Mouse (Mus musculus): Measurements from ENCODE around the gene Retn.

DNA sequence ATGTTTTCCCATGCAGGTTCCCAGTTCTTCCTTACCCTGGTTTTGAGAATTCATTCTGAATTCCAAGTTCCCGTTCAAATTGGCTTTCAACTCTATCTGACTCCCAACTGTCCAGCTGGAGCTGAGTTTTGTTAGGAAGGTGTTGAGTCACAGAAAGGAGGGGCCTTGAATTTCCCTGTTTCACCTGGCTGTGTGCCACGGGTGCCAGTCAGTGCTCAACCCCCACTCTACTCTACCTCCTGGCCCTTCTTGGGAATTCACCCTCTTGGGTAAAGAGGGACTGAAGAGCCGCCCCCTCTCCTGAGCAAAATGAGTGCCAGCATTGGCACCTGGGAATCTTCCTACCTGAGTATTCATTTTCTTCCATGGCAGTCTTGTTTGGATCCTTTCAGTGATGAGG is 35.2 kb downstream of the Retn start:
- TF ChIP-seq EP300 (IDR thresholded peaks at IDR 0.05) (no peak), CTCF (IDR thresholded peaks at IDR 0.05) (no peak)

Data from lung, postnatal 0 days (tissue).